Mouse (Mus musculus) hindlimb bud, embryonic 11.5 days (tissue): Measurements from ENCODE around the gene Rasa4.
"Not testable (repeated sequence)": the region's sequence is repeated elsewhere in the genome, so short reads cannot be mapped to it uniquely, and the experiment has no call there.

Source experiments
- DNase-seq: peaks from one replicate; pipeline ENCODE4 v3.0.0-alpha.2; 2012; ENCODE audit warnings: low read depth, low spot score; ENCODE audit errors: extremely low spot score

The Rasa4 gene

GRCm38 (mm10) chr5:136083669-136084107 is at the start of gene Rasa4:
Gene Rasa4 (plus strand): TSS chr5:136083916.
- peak; percentile 85 for DNase-seq

GRCm38 (mm10) chr5:136034868-136035267 is 48.8 kb upstream of the Rasa4 start:
- DNase-seq, result no peak

- DNase-seq, result no peak
Observed at GRCm38 (mm10) chr5:136035285-136035684, 48.4 kb upstream of the Rasa4 start.

GRCm38 (mm10) chr5:136036667-136037066 is 47.0 kb upstream of the Rasa4 start:
- DNase-seq, result no peak

- no peak for DNase-seq
Observed at GRCm38 (mm10) chr5:136038258-136039214, 45.2 kb upstream of the Rasa4 start, which contains the start of gene Upk3b. Gene Upk3b (plus strand): TSS chr5:136038496.

GRCm38 (mm10) chr5:136040210-136040609 is 43.5 kb upstream of the Rasa4 start:
- no peak for DNase-seq

GRCm38 (mm10) chr5:136041260-136041659 is 42.5 kb upstream of the Rasa4 start:
- DNase-seq, result no peak

- no peak for DNase-seq
Observed at GRCm38 (mm10) chr5:136041666-136042065, 42.0 kb upstream of the Rasa4 start.

GRCm38 (mm10) chr5:136044865-136045264 is 38.9 kb upstream of the Rasa4 start:
- no peak for DNase-seq

- DNase-seq, result no peak
Observed at GRCm38 (mm10) chr5:136045408-136045807, 38.3 kb upstream of the Rasa4 start.

- DNase-seq, result peak; percentile 24
Observed at GRCm38 (mm10) chr5:136045987-136046386, 37.7 kb upstream of the Rasa4 start.

- DNase-seq, result not testable (repeated sequence)
Observed at GRCm38 (mm10) chr5:136048541-136048940, 35.2 kb upstream of the Rasa4 start.

GRCm38 (mm10) chr5:136049926-136050325 is 33.8 kb upstream of the Rasa4 start:
- no peak for DNase-seq

GRCm38 (mm10) chr5:136051231-136052085 is 32.3 kb upstream of the Rasa4 start:
- DNase-seq, result peak; percentile 12

GRCm38 (mm10) chr5:136052861-136053655 is 30.7 kb upstream of the Rasa4 start:
- DNase-seq, result no peak

- DNase-seq, result no peak
Observed at GRCm38 (mm10) chr5:136054301-136055077, 29.2 kb upstream of the Rasa4 start, which contains the start of gene Upk3bl. Gene Upk3bl (plus strand): TSS chr5:136054492.

GRCm38 (mm10) chr5:136056062-136056461 is 27.7 kb upstream of the Rasa4 start:
- no peak for DNase-seq

- no peak for DNase-seq
Observed at GRCm38 (mm10) chr5:136057085-136057484, 26.6 kb upstream of the Rasa4 start.

- DNase-seq, result no peak
Observed at GRCm38 (mm10) chr5:136061567-136061966, 22.1 kb upstream of the Rasa4 start.

GRCm38 (mm10) chr5:136063920-136064319 is 19.8 kb upstream of the Rasa4 start:
- no peak for DNase-seq
